Mouse (Mus musculus) inflammation-experienced regulatory T-cells (primary cell): ENCODE measurements around the gene Msantd4. TPM values are rescaled to one million over a fixed set of nuclear protein-coding genes. Genes with fewer than 3 reads are reported as not detected.

Experiments used
- polyA plus RNA-seq, 2 experiments: library from polyadenylated mRNA; unstranded; fragments of 100-300 nt; shearing (Covaris generic); gene quantifications; one replicate each; pipeline ENCODE4 v1.2.1; 2017

Msantd4 gene
- 10 to 100 TPM; 23.2 to 26.0 TPM for polyA plus RNA-seq

GRCm38 (mm10) chr9:4375828-4376639 lies at the start of gene Msantd4:
Gene Msantd4 (plus strand): TSS chr9:4376562.

Other genes starting within 250 kb of the Msantd4 start
- 10 to 100 TPM; 25.7 to 27.7 TPM for gene Aasdhppt, start 67.1 kb upstream of the Msantd4 start, polyA plus RNA-seq
- 10 to 100 TPM in 1 of 2 experiments, 1 to 10 TPM in 1; 8.5 to 15.6 TPM for gene Kbtbd3, start 66.7 kb upstream of the Msantd4 start, polyA plus RNA-seq